Mouse (Mus musculus): ENCODE measurements at regions not wholly inside any gene's neighbourhood (a gene's known extent, or its start where the extent isn't known, plus 50 kb on each side); places are given as distances from the start of the nearest gene placed in this dataset.

- Histone ChIP-seq H3K4me1 (ENCODE audit: control insufficient read depth, insufficient read depth, low read length) (no peaks in the 10 kb centered on the region), H3K27ac (ENCODE audit: insufficient read depth, low read length) (no peak overlapping the region), H3K4me3 (ENCODE audit: insufficient read depth, low read length) (no peak overlapping the region)
- TF ChIP-seq POLR2A (IDR thresholded peaks at IDR 0.05; ENCODE audit: low read depth, low read length) (no peak), CTCF (IDR thresholded peaks at IDR 0.05; ENCODE audit: borderline replicate concordance, insufficient read depth, low read length) (no peak)
Measured at GRCm38 (mm10) chr10:122619406-122620116, 59.0 kb upstream of the Ppm1h start.
